Mouse (Mus musculus): ENCODE measurements around the gene Gm4187. TPM values are rescaled to one million over a fixed set of nuclear protein-coding genes. Genes with fewer than 3 reads are reported as not detected.
"Not testable (repeated sequence)": the region's sequence is repeated elsewhere in the genome, so short reads cannot be mapped to it uniquely, and the experiment has no call there.

The Gm4187 gene
- not detected for total RNA-seq (2021)
- long read RNA-seq, experiment 1 = 0 reads
- long read RNA-seq, experiment 2 = 0 reads

GRCm38 (mm10) chr7:22329617-22330016 is at the start of gene Gm4187:
Gm4187 (minus strand) TSS chr7:22329717.
- not testable (repeated sequence) for DNase-seq

- not testable (repeated sequence) for DNase-seq
Measured at GRCm38 (mm10) chr7:22370939-22371338, 41.4 kb upstream of the Gm4187 start, which contains the start of gene Gm8660. Gm8660 (minus strand) TSS chr7:22371039.

Other genes with a start within 250 kb of the Gm4187 start
- not detected for gene Gm16451, start 211.5 kb downstream of the Gm4187 start, total RNA-seq (2021)
- not detected for gene Gm10666, start 195.0 kb downstream of the Gm4187 start, total RNA-seq (2021)
- not detected for gene Vmn1r142, start 165.7 kb downstream of the Gm4187 start, total RNA-seq (2021)
- gene Vmn1r143, start 140.3 kb downstream of the Gm4187 start, total RNA-seq (2021) = not detected
- not detected for gene Gm8653, start 128.5 kb downstream of the Gm4187 start, total RNA-seq (2021)
- not detected for gene Gm8453, start 100.2 kb downstream of the Gm4187 start, total RNA-seq (2021)
- gene Gm8660, start 41.3 kb upstream of the Gm4187 start, total RNA-seq (2021) = not detected
- gene Vmn1r148, start 83.9 kb upstream of the Gm4187 start, total RNA-seq (2021) = not detected
- gene Vmn1r149, start 108.5 kb upstream of the Gm4187 start, total RNA-seq (2021) = not detected
- gene Gm10665, start 134.4 kb upstream of the Gm4187 start, total RNA-seq (2021) = not detected
- not detected for gene Vmn1r151, start 170.0 kb upstream of the Gm4187 start, total RNA-seq (2021)
- gene Vmn1r152, start 193.2 kb upstream of the Gm4187 start, total RNA-seq (2021) = not detected
- not detected for gene Gm8677, start 205.2 kb upstream of the Gm4187 start, total RNA-seq (2021)
- not detected for gene Gm4201, start 235.6 kb upstream of the Gm4187 start, total RNA-seq (2021)